Mouse (Mus musculus) forebrain, embryonic 14.5 days (tissue): Measurements from ENCODE around the gene Dynlrb1. TPM values are rescaled to one million over a fixed set of nuclear protein-coding genes. Genes with fewer than 3 reads are reported as not detected.

ENCODE experiments used
- ATAC-seq: fragments of 200-750 bp; cut with Nextera tagmentation; 2 replicates; pipeline ENCODE4 v1.8.0; 2017; ENCODE audit warnings: mild to moderate bottlenecking, moderate library complexity
- DNase-seq: peaks from one replicate; pipeline ENCODE4 v3.0.0-alpha.2; 2015; ENCODE audit warnings: low spot score
- H3K27ac ChIP-seq: fragments of 300-500 bp; sonication (generic); 2 replicates; pipeline ENCODE4 v1.5.1; 2014; ENCODE audit warnings: low read depth, mild to moderate bottlenecking, control low read depth, low read length, moderate library complexity
- H3K27me3 ChIP-seq: fragments of 300-500 bp; sonication (generic); replicated peaks from 2 replicates; pipeline ENCODE4 v1.6.1; 2014; ENCODE audit warnings: low read length, control low read depth, mixed read lengths; ENCODE audit not compliant: control insufficient read depth, insufficient read depth
- H3K36me3 ChIP-seq: fragments of 300-500 bp; sonication (generic); 2 replicates; pipeline ENCODE4 v1.6.1; 2014; ENCODE audit warnings: low read length, control low read depth; ENCODE audit not compliant: control insufficient read depth, insufficient read depth
- H3K4me1 ChIP-seq: fragments of 300-500 bp; sonication (generic); 2 replicates; pipeline ENCODE4 v1.6.1; 2014; ENCODE audit warnings: antibody characterized with exemption, low read length, control low read depth; ENCODE audit not compliant: control insufficient read depth, insufficient read depth
- H3K4me2 ChIP-seq: fragments of 300-500 bp; sonication (generic); 2 replicates; pipeline ENCODE4 v1.6.1; 2014; ENCODE audit warnings: mild to moderate bottlenecking, control low read depth, low read length
- H3K4me3 ChIP-seq: fragments of 300-500 bp; sonication (generic); 2 replicates; pipeline ENCODE4 v1.5.1; 2014; ENCODE audit warnings: low read depth, low read length, control low read depth
- H3K9ac ChIP-seq: fragments of 300-500 bp; sonication (generic); 2 replicates; pipeline ENCODE4 v1.6.1; 2014; ENCODE audit warnings: mild to moderate bottlenecking, low read length, control low read depth, moderate library complexity
- H3K9me3 ChIP-seq: fragments of 300-500 bp; sonication (generic); replicated peaks from 2 replicates; pipeline ENCODE4 v1.6.1; 2016; ENCODE audit warnings: low read length, control low read depth, mixed read lengths; ENCODE audit not compliant: control insufficient read depth
- WGBS: fragments of 180-500 bp; shearing (Covaris S2); extraction: QIAGEN DNeasy Blood & Tissue Kit; methylation state at CpG from one replicate; pipeline ENCODE4 v1.1.7; 2014; 5-methylcytosine and 5-hydroxymethylcytosine counted together
- polyA plus RNA-seq: library from polyadenylated mRNA; unstranded; fragments of >200 nt; fragmentation: Nextera tagmentation; extraction: Ambion mirVana; gene quantifications from 2 replicates; pipeline ENCODE4 v1.2.1, GENCODE M21; 2014

Gene Dynlrb1
- 808 and 966 TPM in 2 replicates for polyA plus RNA-seq

DNA sequence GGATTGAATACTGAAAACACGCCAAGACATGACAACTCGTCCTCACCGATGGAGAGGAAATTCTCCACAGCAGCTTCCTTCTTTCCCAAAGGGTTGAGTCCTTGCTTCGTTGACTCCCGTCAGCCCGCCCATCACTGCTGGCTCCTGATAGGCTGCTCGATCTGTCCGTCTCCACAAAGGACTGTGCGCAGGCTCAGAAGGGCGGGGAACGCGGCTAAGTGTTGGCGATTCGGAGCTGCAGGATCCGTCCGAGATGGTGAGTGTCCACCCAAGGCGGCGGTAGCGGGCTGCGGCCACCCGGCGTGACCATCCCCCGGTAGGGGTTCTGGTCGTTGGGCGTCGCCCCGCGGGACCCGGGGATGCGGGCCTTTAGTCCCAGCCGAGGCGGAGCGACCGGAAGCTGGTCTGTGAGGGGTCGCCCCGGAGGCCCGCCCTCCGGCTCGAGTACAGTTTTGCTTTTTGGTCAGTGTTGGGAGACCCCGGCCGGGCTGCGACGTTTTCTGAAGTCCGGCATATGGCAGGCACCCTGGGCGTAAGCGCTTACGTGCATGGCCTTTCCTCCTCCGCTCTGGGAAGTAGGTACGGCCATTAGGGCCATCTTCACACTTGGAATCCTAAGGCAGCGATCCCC is at the start of gene Dynlrb1:
Gene Dynlrb1 (plus strand): TSS at position 172 of the 631 bp plus-strand sequence.
- peaks cover 4% of the 10 kb centered on the region; the same call in 1 of the 2 replicates for H3K36me3 ChIP-seq
- WGBS, result under 1% methylated on average over 50 of the region's 50 CpGs
- DNase-seq, result peak; percentile 98
- peak within 1 kb of the TSS; percentile 67 for H3K4me2 ChIP-seq
- H3K9ac ChIP-seq, result peak within 1 kb of the TSS; percentile 88
- peak within 1 kb of the TSS; percentile 78 for H3K27ac ChIP-seq
- no peaks in the 10 kb centered on the region for H3K27me3 ChIP-seq
- peak within 1 kb of the TSS; percentile 82 for H3K4me3 ChIP-seq
- peaks cover 20% of the 10 kb centered on the region for H3K4me1 ChIP-seq
- peak; percentile 100 for ATAC-seq
- no peaks in the 10 kb centered on the region for H3K9me3 ChIP-seq

GRCm38 (mm10) chr2:155207419-155207818 is 28.9 kb upstream of the Dynlrb1 start:
- Histone ChIP-seq H3K9me3 (no peaks in the 10 kb centered on the region), H3K9ac (no peak overlapping the region), H3K27ac (no peak overlapping the region), H3K27me3 (no peaks in the 10 kb centered on the region), H3K36me3 (peaks cover 76% of the 10 kb centered on the region), H3K4me3 (no peak overlapping the region), H3K4me2 (no peak overlapping the region), H3K4me1 (no peaks in the 10 kb centered on the region)
- WGBS, result 75% methylated on average over 2 of the region's 2 CpGs
- ATAC-seq (no peak), DNase-seq (peak; percentile 30)

DNA sequence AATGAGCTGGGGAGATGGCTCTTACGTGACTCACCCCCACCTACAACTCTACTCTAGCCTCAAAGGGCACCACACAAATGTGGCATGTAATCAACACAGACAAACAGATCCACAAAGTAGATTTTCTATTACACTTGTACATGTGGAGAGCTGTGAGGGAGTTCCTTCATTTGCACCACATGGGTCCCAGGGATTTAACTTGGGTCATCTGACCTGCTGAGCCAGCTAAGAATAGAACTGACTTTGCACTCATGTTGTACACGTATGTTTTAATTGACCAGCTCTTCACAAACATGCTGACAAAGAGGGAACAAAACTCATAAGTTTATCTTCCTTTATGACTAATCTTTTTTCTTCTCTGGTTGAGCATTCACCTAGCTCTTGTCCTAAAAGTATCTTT is 13.2 kb upstream of the Dynlrb1 start:
- Histone ChIP-seq H3K4me1 (no peaks in the 10 kb centered on the region), H3K9ac (no peak overlapping the region), H3K9me3 (no peaks in the 10 kb centered on the region), H3K4me3 (no peak overlapping the region), H3K27me3 (no peaks in the 10 kb centered on the region), H3K27ac (no peak overlapping the region), H3K36me3 (peaks cover 90% of the 10 kb centered on the region), H3K4me2 (no peak overlapping the region)
- no peak for DNase-seq
- no peak for ATAC-seq
- WGBS, result 84% methylated on average over 2 of the region's 2 CpGs

GRCm38 (mm10) chr2:155224721-155225120 is 11.6 kb upstream of the Dynlrb1 start:
- no peaks in the 10 kb centered on the region for H3K9me3 ChIP-seq
- no peak overlapping the region for H3K9ac ChIP-seq
- H3K4me3 ChIP-seq, result no peak overlapping the region
- no peak for ATAC-seq
- H3K4me2 ChIP-seq, result no peak overlapping the region
- 91% methylated on average over 7 of the region's 7 CpGs for WGBS
- H3K27ac ChIP-seq, result no peak overlapping the region
- no peaks in the 10 kb centered on the region for H3K4me1 ChIP-seq
- no peak for DNase-seq
- no peaks in the 10 kb centered on the region for H3K27me3 ChIP-seq
- H3K36me3 ChIP-seq, result peaks cover 77% of the 10 kb centered on the region

DNA sequence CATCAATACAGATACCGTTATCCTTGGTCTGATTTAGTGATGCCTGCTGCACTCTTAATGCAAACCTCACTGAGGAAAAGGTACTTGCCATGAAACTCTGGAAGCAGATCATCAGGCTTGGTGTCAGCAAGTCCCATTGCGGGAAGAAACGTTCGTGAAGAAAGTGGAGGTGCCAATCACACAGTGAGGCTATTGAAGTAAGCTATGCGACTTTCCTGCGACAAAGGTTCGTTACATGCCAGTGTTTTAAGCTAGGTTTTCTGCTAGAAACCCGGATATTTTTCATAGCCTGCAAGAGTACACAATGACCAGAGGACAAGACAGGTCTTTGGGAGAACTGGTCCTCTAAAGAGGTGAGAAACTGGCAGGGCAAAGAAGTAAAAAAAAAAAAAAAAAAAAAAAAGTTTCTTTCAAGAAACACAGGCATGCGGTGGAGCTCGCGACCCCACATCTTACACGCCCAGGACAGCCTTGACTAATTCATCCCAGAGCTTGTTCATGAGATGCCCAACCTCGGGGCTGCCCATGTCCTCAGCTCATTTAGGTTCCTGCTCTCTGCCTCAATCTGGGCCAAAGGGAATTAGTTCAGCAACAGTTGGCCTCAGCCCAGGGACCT is 479 bp upstream of the Dynlrb1 start:
- Histone ChIP-seq H3K9me3 (no peaks in the 10 kb centered on the region), H3K4me2 (peak overlapping the region; percentile 67), H3K27ac (peak overlapping the region; percentile 78), H3K9ac (peak overlapping the region; percentile 88), H3K27me3 (no peaks in the 10 kb centered on the region), H3K4me1 (peaks cover 20% of the 10 kb centered on the region), H3K4me3 (peak overlapping the region; percentile 82), H3K36me3 (no peaks in the 10 kb centered on the region)
- 5% methylated on average over 13 of the region's 13 CpGs for WGBS
- DNase-seq (peak; percentile 32), ATAC-seq (peak; percentile 87)

GRCm38 (mm10) chr2:155237276-155237675 is 943 bp downstream of the Dynlrb1 start:
- no peaks in the 10 kb centered on the region for H3K9me3 ChIP-seq
- ATAC-seq (no peak), DNase-seq (no peak)
- H3K27me3 ChIP-seq, result no peaks in the 10 kb centered on the region
- H3K9ac ChIP-seq, result peak overlapping the region; percentile 88
- peak overlapping the region; percentile 82 for H3K4me3 ChIP-seq
- H3K4me1 ChIP-seq, result peaks cover 20% of the 10 kb centered on the region
- peaks cover 4% of the 10 kb centered on the region; the same call in 1 of the 2 replicates for H3K36me3 ChIP-seq
- peak overlapping the region; percentile 67 for H3K4me2 ChIP-seq
- H3K27ac ChIP-seq, result no peak overlapping the region
- WGBS, result 16% methylated on average over 4 of the region's 4 CpGs

DNA sequence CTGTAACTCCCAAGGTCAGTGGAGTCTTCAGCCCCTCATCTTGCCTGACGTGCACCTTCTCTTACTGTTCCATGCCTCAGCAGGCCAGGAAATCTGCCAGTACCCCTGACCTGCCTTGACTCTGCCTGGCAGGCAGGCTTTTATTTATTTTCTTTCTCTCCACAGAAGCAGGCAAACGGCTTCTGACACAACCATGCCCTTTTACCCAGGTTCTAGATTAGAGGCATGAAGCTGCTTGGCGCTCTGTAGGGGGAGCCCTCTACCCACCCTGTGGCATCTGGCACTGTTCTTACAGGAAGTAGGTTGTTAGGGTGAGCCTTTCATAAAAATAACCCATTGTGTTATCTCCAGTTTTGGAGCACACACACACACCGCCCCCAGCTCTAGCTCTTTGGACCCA is 4.6 kb downstream of the Dynlrb1 start:
- no peaks in the 10 kb centered on the region for H3K27me3 ChIP-seq
- H3K27ac ChIP-seq, result no peak overlapping the region
- H3K4me2 ChIP-seq, result no peak overlapping the region
- peaks cover 17% of the 10 kb centered on the region for H3K4me1 ChIP-seq
- H3K9me3 ChIP-seq, result no peaks in the 10 kb centered on the region
- H3K9ac ChIP-seq, result no peak overlapping the region
- DNase-seq (no peak), ATAC-seq (no peak)
- 88% methylated on average over 4 of the region's 4 CpGs for WGBS
- peaks cover 38% of the 10 kb centered on the region for H3K36me3 ChIP-seq
- no peak overlapping the region for H3K4me3 ChIP-seq

DNA sequence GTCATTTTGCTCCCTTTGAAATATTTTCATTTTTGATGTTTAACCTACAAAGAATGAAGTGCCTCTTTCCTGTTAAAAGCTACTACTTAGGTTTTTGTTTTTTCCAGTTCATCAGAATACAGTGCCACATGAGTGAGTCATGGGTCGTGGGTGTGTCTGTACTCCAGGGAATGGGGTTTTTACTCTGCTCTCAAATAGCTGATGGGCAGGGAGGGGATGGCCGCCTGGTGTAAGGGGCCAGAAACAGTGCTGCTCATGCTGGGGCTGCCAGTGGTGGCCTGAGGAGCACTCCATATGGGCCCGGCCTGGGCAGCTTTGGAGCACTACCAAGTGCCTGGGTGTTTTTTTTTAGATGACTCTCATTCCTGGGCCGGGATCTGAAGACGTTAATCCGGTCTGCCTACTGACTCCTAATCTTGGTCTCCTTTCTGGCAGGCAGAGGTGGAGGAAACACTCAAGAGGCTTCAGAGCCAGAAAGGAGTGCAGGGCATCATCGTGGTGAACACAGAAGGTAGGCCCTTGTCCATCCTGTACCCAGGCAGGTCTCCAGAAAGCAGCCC is 6.0 kb downstream of the Dynlrb1 start:
- no peak for ATAC-seq
- H3K4me2 ChIP-seq, result no peak overlapping the region
- H3K36me3 ChIP-seq, result peaks cover 49% of the 10 kb centered on the region
- peaks cover 14% of the 10 kb centered on the region for H3K4me1 ChIP-seq
- WGBS, result 92% methylated on average over 7 of the region's 7 CpGs
- no peaks in the 10 kb centered on the region for H3K9me3 ChIP-seq
- no peak overlapping the region for H3K27ac ChIP-seq
- no peaks in the 10 kb centered on the region for H3K27me3 ChIP-seq
- no peak for DNase-seq
- no peak overlapping the region for H3K9ac ChIP-seq
- H3K4me3 ChIP-seq, result no peak overlapping the region

DNA sequence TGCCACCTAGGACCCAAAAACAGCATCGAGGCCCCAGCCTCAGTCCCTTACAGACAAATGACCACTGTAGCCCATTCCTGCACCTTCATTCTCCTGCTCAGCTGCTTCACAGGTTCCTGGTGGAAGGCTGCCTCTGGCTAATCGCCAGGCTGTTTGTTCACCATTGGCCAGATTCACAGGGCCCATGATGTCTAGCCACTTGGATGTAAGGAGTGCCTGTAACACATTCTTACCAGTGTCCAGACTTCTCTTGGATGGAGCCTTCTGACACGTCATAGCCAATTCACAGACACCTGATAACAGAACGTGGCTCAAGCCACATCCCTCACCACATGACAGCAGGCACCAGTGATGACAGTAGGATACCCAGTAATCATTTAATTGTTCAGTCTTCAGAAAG is 9.9 kb downstream of the Dynlrb1 start:
- no peaks in the 10 kb centered on the region for H3K4me1 ChIP-seq
- no peak for DNase-seq
- no peak overlapping the region for H3K27ac ChIP-seq
- H3K36me3 ChIP-seq, result peaks cover 84% of the 10 kb centered on the region
- H3K4me2 ChIP-seq, result no peak overlapping the region
- no peaks in the 10 kb centered on the region for H3K9me3 ChIP-seq
- ATAC-seq, result no peak
- 92% methylated on average over 4 of the region's 4 CpGs for WGBS
- no peaks in the 10 kb centered on the region for H3K27me3 ChIP-seq
- H3K9ac ChIP-seq, result no peak overlapping the region
- no peak overlapping the region for H3K4me3 ChIP-seq
